Mouse (Mus musculus) neural tube, embryonic 13.5 days (tissue): ENCODE results near the gene Wdr18. TPM values are rescaled to one million over a fixed set of nuclear protein-coding genes. Genes with fewer than 3 reads are reported as not detected.

Experiments used
- ATAC-seq: fragments of 200-750 bp; cut with Nextera tagmentation; 2 replicates; pipeline ENCODE4 v1.8.0; 2017; ENCODE audit warnings: low read depth, mild to moderate bottlenecking, moderate TSS enrichment, moderate library complexity
- H3K27ac ChIP-seq: fragments of 300-500 bp; sonication (generic); replicated peaks from 2 replicates; pipeline ENCODE4 v1.5.1; 2015; ENCODE audit warnings: moderate library complexity, mild to moderate bottlenecking, inconsistent platforms
- H3K27me3 ChIP-seq: fragments of 300-500 bp; sonication (generic); 2 replicates; pipeline ENCODE4 v1.6.1; 2015; ENCODE audit warnings: mild to moderate bottlenecking, inconsistent platforms
- H3K36me3 ChIP-seq: fragments of 300-500 bp; sonication (generic); 2 replicates; pipeline ENCODE4 v1.6.1; 2015; ENCODE audit warnings: mild to moderate bottlenecking, inconsistent platforms
- H3K4me1 ChIP-seq: fragments of 300-500 bp; sonication (generic); replicated peaks from 2 replicates; pipeline ENCODE4 v1.6.1; 2015; ENCODE audit warnings: inconsistent platforms
- H3K4me2 ChIP-seq: fragments of 300-500 bp; sonication (generic); 2 replicates; pipeline ENCODE4 v1.6.1; 2015; ENCODE audit warnings: inconsistent platforms, mild to moderate bottlenecking, moderate library complexity
- H3K4me3 ChIP-seq: fragments of 300-500 bp; sonication (generic); 2 replicates; pipeline ENCODE4 v1.5.1; 2015; ENCODE audit warnings: mild to moderate bottlenecking, inconsistent platforms
- H3K9ac ChIP-seq: fragments of 300-500 bp; sonication (generic); 2 replicates; pipeline ENCODE4 v1.6.1; 2015; ENCODE audit warnings: moderate library complexity, mild to moderate bottlenecking, inconsistent platforms
- H3K9me3 ChIP-seq: fragments of 300-500 bp; sonication (generic); 2 replicates; pipeline ENCODE4 v1.6.1; 2016; ENCODE audit warnings: inconsistent platforms
- WGBS: fragments of 180-500 bp; shearing (Covaris S2); methylation state at CpG from one replicate; pipeline ENCODE4 v1.1.7; 2015; 5-methylcytosine and 5-hydroxymethylcytosine counted together
- polyA plus RNA-seq: library from polyadenylated mRNA; unstranded; fragments of >200 nt; fragmentation: Nextera tagmentation; extraction: Ambion mirVana; gene quantifications from 2 replicates; pipeline ENCODE4 v1.2.1, GENCODE M21; 2015

The Wdr18 gene
- polyA plus RNA-seq, 1 experiment from 2014 or later: 85.7 TPM

DNA sequence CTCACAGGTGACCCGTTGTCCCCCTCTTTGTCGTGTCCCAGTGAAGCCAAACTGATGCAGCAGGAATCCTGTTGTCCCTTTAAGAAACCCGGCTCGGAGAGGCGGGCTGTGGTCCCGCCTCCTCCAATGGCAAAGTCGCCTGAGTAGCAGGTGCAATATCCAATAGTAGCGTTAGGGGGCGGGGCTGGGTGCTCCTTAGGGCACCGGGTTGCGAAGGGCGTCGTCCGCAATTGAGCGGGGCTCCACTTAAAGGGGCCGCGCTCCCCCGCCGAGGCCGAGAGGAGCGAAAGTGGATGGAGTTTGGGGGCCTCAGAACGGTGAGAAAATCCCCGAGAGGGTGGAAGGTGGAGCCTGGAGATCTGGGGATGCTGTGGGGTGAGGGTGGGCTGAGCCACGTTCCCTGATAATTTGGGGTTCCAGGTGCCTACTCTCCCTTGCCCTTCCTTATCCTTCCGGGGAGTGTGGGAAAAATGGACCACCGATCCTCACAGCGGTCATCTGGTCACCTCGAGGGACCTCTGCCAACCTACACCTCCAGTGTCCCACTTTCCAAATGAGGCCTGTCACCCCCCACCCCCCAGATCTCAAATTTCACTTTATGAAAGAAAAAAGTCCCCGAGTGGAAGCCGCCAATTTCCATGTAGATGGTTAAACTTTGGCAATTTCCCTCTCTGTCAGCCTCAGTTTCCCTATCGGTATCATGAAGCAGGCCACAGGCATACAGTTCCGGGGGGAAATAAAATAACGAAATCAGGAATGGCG, 36.5 kb downstream of the Wdr18 start, which contains the start of gene Abca7:
Abca7 (plus strand) TSS at position 223 of the 762 bp plus-strand sequence.
- peaks cover 5% of the 10 kb centered on the region; the same call in 1 of the 2 replicates for H3K36me3 ChIP-seq
- H3K4me2 ChIP-seq: peak within 1 kb of the TSS; percentile 70
- peaks cover 13% of the 10 kb centered on the region for H3K27me3 ChIP-seq
- peak within 1 kb of the TSS; percentile 74 for H3K9ac ChIP-seq
- peak within 1 kb of the TSS; percentile 51 for H3K4me3 ChIP-seq
- 0 out of 2 replicates have a peak, but pooled peaks cover 3% of the 10 kb centered on the region for H3K9me3 ChIP-seq
- H3K4me1 ChIP-seq: peaks cover 17% of the 10 kb centered on the region
- 1% methylated on average over 34 of the region's 34 CpGs for WGBS
- peak within 1 kb of the TSS; percentile 68 for H3K27ac ChIP-seq
- ATAC-seq: peak; percentile 85

DNA sequence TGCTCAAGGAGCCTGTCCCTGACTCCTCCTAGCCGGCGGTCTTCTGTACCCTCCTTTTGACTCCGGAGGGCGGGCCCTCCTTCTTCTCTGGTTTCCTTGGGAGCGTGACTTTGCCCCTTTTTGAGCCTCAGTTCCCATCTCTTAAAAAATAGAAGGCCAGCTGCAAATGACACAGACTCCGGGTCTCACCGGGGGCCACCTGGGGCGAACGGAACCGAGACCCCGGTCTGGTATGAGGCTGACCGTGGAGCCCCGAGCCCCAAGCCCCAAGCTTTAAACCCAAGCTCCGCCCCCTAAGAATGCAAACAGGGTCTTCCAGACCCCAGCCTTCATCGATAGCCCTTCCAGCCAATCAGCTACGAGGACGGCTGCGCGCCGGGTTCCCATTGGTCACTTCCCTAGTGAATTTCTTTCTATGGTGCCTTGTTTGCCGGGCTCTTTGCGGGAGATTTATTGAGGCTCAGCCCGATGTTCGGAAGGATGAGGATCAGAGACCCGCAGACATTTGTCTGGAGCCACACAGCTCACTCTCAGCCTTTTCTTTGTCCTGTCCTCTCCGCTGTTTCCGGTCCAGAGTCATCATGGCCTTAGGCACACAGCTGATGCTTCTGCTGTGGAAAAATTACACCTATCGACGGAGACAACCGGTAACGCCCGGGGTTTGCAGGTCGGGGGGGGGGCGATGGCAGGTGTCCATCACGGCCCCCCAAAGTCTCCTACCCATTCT, 37.2 kb downstream of the Wdr18 start:
- Histone ChIP-seq H3K27me3 (peaks cover 21% of the 10 kb centered on the region), H3K4me3 (peak overlapping the region; percentile 51), H3K27ac (peak overlapping the region; percentile 68), H3K9me3 (no peaks in the 10 kb centered on the region), H3K4me2 (peak overlapping the region; percentile 70), H3K4me1 (peaks cover 17% of the 10 kb centered on the region), H3K36me3 (peaks cover 5% of the 10 kb centered on the region; the same call in 1 of the 2 replicates), H3K9ac (peak overlapping the region; percentile 74)
- WGBS: under 1% methylated on average over 35 of the region's 35 CpGs
- ATAC-seq: peak; percentile 78

DNA sequence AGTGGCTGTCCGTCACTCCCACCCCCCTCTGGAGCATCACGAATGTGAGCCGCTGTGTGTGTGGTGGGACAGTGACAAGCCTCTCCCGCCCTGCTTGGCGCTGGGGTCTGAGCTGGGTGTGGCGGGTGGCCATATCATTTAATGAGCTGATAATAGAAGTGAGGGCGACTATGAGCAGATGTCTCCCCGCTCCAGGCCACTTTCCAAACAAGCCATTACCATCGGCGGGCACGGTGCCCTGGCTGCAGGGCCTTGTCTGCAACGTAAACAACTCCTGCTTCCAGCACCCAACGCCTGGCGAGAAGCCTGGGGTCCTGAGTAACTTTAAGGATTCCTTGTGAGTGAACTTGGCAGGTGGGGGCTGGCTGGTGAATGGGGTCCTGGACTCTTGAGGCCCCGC, 37.9 kb downstream of the Wdr18 start:
- Histone ChIP-seq H3K9ac (peak overlapping the region; percentile 59), H3K9me3 (no peaks in the 10 kb centered on the region), H3K27me3 (peaks cover 26% of the 10 kb centered on the region), H3K27ac (peak overlapping the region; percentile 68), H3K4me2 (peak overlapping the region; percentile 70), H3K4me1 (peaks cover 17% of the 10 kb centered on the region), H3K36me3 (peaks cover 5% of the 10 kb centered on the region; the same call in 1 of the 2 replicates), H3K4me3 (peak overlapping the region; percentile 51)
- 5% methylated on average over 15 of the region's 15 CpGs for WGBS
- ATAC-seq: peak; percentile 25

DNA sequence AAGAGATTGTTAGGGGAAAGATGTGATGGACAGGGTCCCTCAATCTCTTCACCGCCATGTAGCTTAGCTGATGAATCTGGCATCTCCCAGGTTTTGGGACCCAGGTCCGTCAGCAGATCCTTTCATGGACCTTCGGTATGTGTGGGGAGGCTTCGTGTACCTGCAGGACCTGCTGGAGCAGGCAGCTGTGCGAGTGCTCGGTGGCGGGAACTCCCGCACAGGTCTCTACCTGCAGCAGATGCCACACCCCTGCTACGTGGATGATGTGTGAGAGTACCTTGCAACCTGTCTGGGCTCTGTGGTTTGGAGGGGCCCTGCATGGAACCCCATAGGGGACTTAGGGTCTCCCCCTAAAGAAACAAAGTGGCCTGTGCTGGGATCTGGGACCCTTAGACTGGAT, 42.0 kb downstream of the Wdr18 start:
- no peaks in the 10 kb centered on the region for H3K9me3 ChIP-seq
- ATAC-seq: no peak
- WGBS: 72% methylated on average over 9 of the region's 9 CpGs
- 0 out of 2 replicates have a peak overlapping the region, but pooled peaks have one; percentile 0 for H3K9ac ChIP-seq
- H3K4me1 ChIP-seq: peaks cover 15% of the 10 kb centered on the region
- H3K27me3 ChIP-seq: peaks cover 37% of the 10 kb centered on the region
- H3K36me3 ChIP-seq: peaks cover 7% of the 10 kb centered on the region; the same call in 1 of the 2 replicates
- no peak overlapping the region for H3K4me3 ChIP-seq
- H3K4me2 ChIP-seq: no peak overlapping the region
- no peak overlapping the region for H3K27ac ChIP-seq

DNA sequence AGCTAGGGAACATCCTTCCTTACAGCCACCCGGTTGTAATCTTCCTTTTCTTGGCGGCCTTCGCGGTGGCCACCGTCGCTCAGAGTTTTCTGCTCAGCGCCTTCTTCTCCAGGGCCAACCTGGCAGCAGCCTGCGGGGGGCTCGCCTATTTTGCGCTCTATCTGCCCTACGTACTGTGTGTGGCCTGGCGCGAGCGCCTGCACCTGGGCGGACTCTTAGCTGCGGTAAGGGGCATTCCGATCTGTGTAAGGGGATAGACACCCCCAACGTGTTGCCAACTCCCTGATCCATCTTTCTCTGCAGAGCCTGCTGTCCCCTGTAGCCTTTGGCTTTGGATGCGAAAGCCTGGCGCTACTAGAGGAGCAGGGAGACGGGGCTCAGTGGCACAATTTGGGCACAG, 42.9 kb downstream of the Wdr18 start:
- H3K27ac ChIP-seq: no peak overlapping the region
- ATAC-seq: no peak
- no peak overlapping the region for H3K4me2 ChIP-seq
- peaks cover 37% of the 10 kb centered on the region for H3K27me3 ChIP-seq
- H3K4me3 ChIP-seq: no peak overlapping the region
- WGBS: 28% methylated on average over 21 of the region's 21 CpGs
- H3K9me3 ChIP-seq: no peaks in the 10 kb centered on the region
- peaks cover 11% of the 10 kb centered on the region for H3K36me3 ChIP-seq
- 0 out of 2 replicates have a peak overlapping the region, but pooled peaks have one; percentile 39 for H3K9ac ChIP-seq
- peaks cover 10% of the 10 kb centered on the region for H3K4me1 ChIP-seq

GRCm38 (mm10) chr10:80003374-80004232, 43.7 kb downstream of the Wdr18 start:
- ATAC-seq: no peak
- Histone ChIP-seq H3K27ac (no peak overlapping the region), H3K36me3 (peaks cover 19% of the 10 kb centered on the region), H3K9me3 (no peaks in the 10 kb centered on the region), H3K27me3 (peaks cover 37% of the 10 kb centered on the region), H3K9ac (no peak overlapping the region), H3K4me2 (no peak overlapping the region), H3K4me3 (no peak overlapping the region), H3K4me1 (peaks cover 2% of the 10 kb centered on the region; the same call in 1 of the 2 replicates)
- 53% methylated on average over 9 of the region's 9 CpGs for WGBS

DNA sequence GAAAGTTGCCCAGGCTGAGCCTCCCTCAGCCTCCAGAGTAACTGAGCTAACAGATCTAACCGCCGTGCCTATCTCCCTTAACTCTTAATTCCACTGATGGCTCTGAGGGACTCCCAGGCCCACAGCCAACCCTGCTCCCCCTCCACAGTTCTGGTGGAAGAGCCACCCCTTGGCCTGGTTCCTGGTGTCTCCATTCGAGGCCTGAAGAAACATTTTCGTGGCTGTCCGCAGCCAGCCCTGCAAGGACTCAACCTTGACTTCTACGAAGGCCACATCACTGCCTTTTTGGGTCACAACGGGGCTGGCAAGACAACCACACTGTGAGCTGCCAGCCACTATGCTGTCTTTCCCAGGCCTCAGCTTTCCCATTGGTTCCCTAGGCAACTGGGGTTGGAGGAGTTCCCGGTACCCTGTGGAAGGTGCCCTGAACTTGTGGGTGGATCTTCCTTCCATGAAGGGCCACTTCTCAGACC, 44.3 kb downstream of the Wdr18 start:
- Histone ChIP-seq H3K4me2 (no peak overlapping the region), H3K27ac (no peak overlapping the region), H3K36me3 (peaks cover 26% of the 10 kb centered on the region), H3K4me3 (no peak overlapping the region), H3K27me3 (peaks cover 37% of the 10 kb centered on the region), H3K9ac (no peak overlapping the region), H3K9me3 (no peaks in the 10 kb centered on the region), H3K4me1 (no peaks in the 10 kb centered on the region; the same call in 1 of the 2 replicates)
- WGBS: 91% methylated on average over 8 of the region's 8 CpGs
- ATAC-seq: no peak

DNA sequence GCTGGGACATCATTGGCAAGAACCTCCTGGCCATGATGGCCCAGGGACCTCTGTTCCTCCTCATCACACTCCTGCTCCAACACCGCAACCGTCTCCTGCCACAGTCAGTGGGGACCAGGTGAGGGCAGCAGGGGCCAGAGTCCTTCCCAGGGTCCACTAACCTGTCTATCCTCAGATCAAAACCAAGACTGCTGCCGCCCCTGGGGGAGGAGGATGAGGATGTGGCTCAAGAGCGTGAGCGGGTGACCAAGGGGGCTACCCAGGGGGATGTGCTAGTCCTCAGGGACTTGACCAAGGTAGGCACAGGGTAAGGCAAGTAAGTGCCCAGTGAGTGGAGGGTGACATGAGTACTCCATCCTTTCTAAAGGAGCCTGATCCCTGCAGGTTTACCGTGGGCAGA, 51.8 kb downstream of the Wdr18 start:
- H3K36me3 ChIP-seq: peaks cover 70% of the 10 kb centered on the region
- 87% methylated on average over 6 of the region's 6 CpGs for WGBS
- ATAC-seq: no peak

GRCm38 (mm10) chr10:80013609-80014008, 53.7 kb downstream of the Wdr18 start:
- Histone ChIP-seq H3K4me1 (no peaks in the 10 kb centered on the region), H3K9me3 (peaks cover 20% of the 10 kb centered on the region), H3K9ac (no peak overlapping the region), H3K27me3 (peaks cover 73% of the 10 kb centered on the region), H3K4me3 (no peak overlapping the region), H3K4me2 (no peak overlapping the region), H3K36me3 (peaks cover 59% of the 10 kb centered on the region), H3K27ac (no peak overlapping the region)
- 31% methylated on average over 25 of the region's 25 CpGs for WGBS
- ATAC-seq: no peak

More for the DNA sequence above, 51.8 kb downstream of the Wdr18 start:
- Histone ChIP-seq H3K9me3 (peaks cover 20% of the 10 kb centered on the region), H3K4me2 (no peak overlapping the region), H3K4me3 (no peak overlapping the region), H3K27me3 (peaks cover 60% of the 10 kb centered on the region), H3K4me1 (no peaks in the 10 kb centered on the region), H3K27ac (no peak overlapping the region), H3K9ac (no peak overlapping the region)

DNA sequence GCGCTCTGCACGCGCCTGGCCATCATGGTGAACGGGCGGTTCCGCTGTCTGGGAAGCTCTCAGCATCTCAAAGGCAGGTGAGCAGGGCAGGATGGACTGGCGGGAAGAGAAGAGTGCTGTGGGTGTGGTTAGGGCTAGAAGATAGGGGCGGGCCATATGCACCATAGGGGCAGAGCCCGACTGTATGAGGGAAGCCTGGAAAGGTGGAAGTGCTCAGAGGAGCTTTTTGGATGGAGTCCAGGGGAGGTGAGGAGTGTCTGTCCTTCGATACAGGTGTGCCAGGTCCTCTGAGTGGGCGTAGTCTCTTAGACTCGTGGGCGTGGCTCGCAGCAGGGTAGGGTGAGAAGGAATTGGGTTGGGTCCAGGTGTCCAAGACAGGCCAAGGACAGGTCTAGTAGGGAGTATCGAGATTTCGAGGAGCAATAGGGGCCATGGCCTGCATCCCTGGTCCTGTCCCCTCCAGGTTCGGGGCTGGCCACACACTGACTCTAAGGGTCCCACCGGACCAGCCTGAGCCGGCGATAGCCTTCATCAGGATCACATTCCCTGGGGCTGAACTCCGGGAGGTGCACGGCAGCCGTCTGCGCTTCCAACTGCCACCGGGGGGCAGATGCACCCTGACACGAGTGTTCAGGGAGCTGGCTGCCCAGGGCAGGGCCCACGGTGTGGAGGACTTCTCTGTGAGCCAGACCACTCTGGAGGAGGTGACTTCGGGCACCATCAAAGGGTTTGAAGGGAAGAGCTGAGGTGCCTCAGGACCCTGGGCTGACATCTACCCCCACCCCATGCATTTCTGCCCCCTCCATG, 54.7 kb downstream of the Wdr18 start:
- H3K27ac ChIP-seq: no peak overlapping the region
- no peak overlapping the region for H3K4me2 ChIP-seq
- peaks cover 7% of the 10 kb centered on the region; the same call in 1 of the 2 replicates for H3K4me1 ChIP-seq
- no peak overlapping the region for H3K4me3 ChIP-seq
- WGBS: 23% methylated on average over 28 of the region's 28 CpGs
- H3K9me3 ChIP-seq: peaks cover 18% of the 10 kb centered on the region
- no peak overlapping the region for H3K9ac ChIP-seq
- peaks cover 48% of the 10 kb centered on the region for H3K36me3 ChIP-seq
- H3K27me3 ChIP-seq: peaks cover 84% of the 10 kb centered on the region
- ATAC-seq: no peak

GRCm38 (mm10) chr10:80015583-80015982, 55.6 kb downstream of the Wdr18 start:
- Histone ChIP-seq H3K36me3 (peaks cover 39% of the 10 kb centered on the region), H3K4me1 (peaks cover 9% of the 10 kb centered on the region; the same call in 1 of the 2 replicates), H3K4me2 (no peak overlapping the region), H3K9ac (no peak overlapping the region), H3K9me3 (peaks cover 9% of the 10 kb centered on the region), H3K27ac (no peak overlapping the region), H3K4me3 (no peak overlapping the region), H3K27me3 (peaks cover 93% of the 10 kb centered on the region)
- no peak for ATAC-seq
- 79% methylated on average over 10 of the region's 10 CpGs for WGBS
